Mouse (Mus musculus) ES-Bruce4 (cell line): Measurements from ENCODE around the gene Aacs. TPM values are rescaled to one million over a fixed set of nuclear protein-coding genes. Genes with fewer than 3 reads are reported as not detected.

Experiments used
- H3K27ac ChIP-seq: 2 replicates; pipeline ENCODE4 v1.5.1; 2012; ENCODE audit warnings: low read length, inconsistent platforms; ENCODE audit not compliant: insufficient read depth
- H3K27me3 ChIP-seq: 2 replicates; pipeline ENCODE4 v1.6.1; 2012; ENCODE audit warnings: mild to moderate bottlenecking, low read length, inconsistent platforms; ENCODE audit not compliant: control insufficient read depth, poor library complexity, insufficient read depth, severe bottlenecking
- H3K36me3 ChIP-seq: 2 replicates; pipeline ENCODE4 v1.6.1; 2012; ENCODE audit warnings: inconsistent platforms, mild to moderate bottlenecking, low read length, moderate library complexity; ENCODE audit not compliant: control insufficient read depth, poor library complexity, insufficient read depth, severe bottlenecking
- H3K4me1 ChIP-seq: one replicate; pipeline ENCODE4 v1.8.1; 2011; ENCODE audit warnings: low read length; ENCODE audit not compliant: control insufficient read depth, insufficient read depth
- H3K4me3 ChIP-seq: 2 replicates; pipeline ENCODE4 v1.5.1; 2011; ENCODE audit warnings: low read depth, mild to moderate bottlenecking, low read length
- H3K9ac ChIP-seq: 2 replicates; pipeline ENCODE4 v1.6.1; 2012; ENCODE audit warnings: low read depth, mild to moderate bottlenecking, inconsistent platforms; ENCODE audit not compliant: poor library complexity, severe bottlenecking
- H3K9me3 ChIP-seq: replicated peaks from 2 replicates; pipeline ENCODE4 v1.6.1; 2012; ENCODE audit warnings: mild to moderate bottlenecking, low read length, inconsistent platforms; ENCODE audit not compliant: control insufficient read depth, poor library complexity, insufficient read depth, severe bottlenecking
- CTCF ChIP-seq: IDR thresholded peaks from one replicate; pipeline ENCODE4 v1.8.1; 2011; ENCODE audit warnings: low read depth, low read length
- EP300 ChIP-seq: IDR thresholded peaks from 2 replicates; pipeline ENCODE4 v1.6.1; 2011; ENCODE audit warnings: low read depth, low read length; ENCODE audit not compliant: insufficient read depth
- POLR2A ChIP-seq: IDR thresholded peaks from one replicate; pipeline ENCODE4 v1.8.1; 2011; ENCODE audit warnings: low read length; ENCODE audit not compliant: insufficient read depth
- polyA plus RNA-seq: library from polyadenylated mRNA; stranded (reverse); fragments of >200 nt; gene quantifications from 2 replicates; pipeline ENCODE4 v1.2.4, GENCODE M21; 2011; ENCODE audit warnings: low read depth; ENCODE audit not compliant: missing spikeins, insufficient read depth, insufficient read length

Aacs gene
- polyA plus RNA-seq, 1 experiment, result 26.3 TPM

DNA sequence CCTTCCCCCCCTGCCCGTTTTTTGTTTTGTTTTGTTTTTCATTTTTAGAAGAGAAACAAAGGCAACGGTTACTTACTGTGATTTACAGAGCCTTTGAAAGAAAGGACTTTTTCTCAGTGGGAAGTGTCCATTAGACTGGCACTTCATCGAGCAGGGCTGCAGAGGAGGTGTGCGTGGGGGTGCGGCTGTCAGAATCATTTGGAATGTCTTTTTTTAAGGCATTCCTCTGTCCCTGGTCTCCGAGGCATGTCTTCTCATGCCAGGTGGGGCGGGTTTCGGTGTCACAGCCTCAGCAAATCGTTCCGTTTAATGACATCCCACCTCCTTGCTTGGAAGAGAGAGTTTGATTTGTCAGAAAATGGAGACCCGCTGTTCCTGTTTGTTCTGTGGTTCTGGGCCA lies 29.1 kb downstream of the Aacs start:
- no peaks in the 10 kb centered on the region for H3K4me1 ChIP-seq
- H3K9me3 ChIP-seq, result no peaks in the 10 kb centered on the region
- no peak overlapping the region for H3K27ac ChIP-seq
- no peak for TF ChIP-seq POLR2A
- TF ChIP-seq CTCF, result no peak
- TF ChIP-seq EP300, result no peak
- H3K36me3 ChIP-seq, result no peaks in the 10 kb centered on the region
- no peak overlapping the region for H3K9ac ChIP-seq
- H3K4me3 ChIP-seq, result no peak overlapping the region
- H3K27me3 ChIP-seq, result no peaks in the 10 kb centered on the region

DNA sequence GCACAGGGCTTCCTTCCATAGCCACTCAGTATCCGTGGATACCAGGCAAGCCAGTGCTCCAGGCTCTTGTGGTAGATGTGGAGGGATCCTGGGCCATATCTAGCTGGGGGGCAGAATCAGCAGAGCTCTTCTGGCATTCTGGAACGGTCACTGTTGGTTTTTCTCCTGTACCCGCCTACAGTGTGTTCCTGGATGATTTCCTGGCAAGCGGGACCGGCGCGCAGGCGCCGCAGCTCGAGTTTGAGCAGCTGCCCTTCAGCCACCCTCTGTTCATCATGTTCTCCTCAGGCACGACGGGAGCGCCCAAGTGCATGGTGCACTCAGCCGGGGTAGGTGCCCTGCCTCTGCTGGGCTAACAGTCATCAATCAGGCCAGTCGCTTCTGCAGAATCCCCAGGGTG lies 30.4 kb downstream of the Aacs start:
- no peak overlapping the region for H3K27ac ChIP-seq
- H3K36me3 ChIP-seq, result no peaks in the 10 kb centered on the region
- H3K9ac ChIP-seq, result no peak overlapping the region
- H3K4me1 ChIP-seq, result no peaks in the 10 kb centered on the region
- no peaks in the 10 kb centered on the region for H3K27me3 ChIP-seq
- no peak overlapping the region for H3K4me3 ChIP-seq
- TF ChIP-seq CTCF (no peak), POLR2A (no peak), EP300 (no peak)
- H3K9me3 ChIP-seq, result no peaks in the 10 kb centered on the region

DNA sequence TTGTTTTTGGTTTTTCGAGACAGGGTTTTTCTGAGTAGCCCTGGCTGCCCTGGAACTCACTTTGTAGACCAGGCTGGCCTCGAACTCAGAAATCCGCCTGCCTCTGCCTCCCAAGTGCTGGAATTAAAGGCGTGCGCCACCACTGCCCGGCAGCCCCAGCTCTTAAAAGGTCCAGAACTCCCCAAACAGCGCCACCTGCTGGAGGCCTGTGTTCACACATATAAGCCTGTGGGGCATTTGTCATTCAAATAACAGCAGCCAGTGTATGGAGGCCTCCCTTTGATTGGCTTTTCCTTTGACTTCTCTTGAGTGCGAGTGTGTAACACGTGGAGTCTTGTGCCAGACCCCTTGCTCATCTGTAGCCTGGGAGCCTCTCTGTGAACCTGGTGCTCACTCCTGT lies 32.0 kb downstream of the Aacs start:
- TF ChIP-seq CTCF, result peak; percentile 62
- TF ChIP-seq POLR2A, result no peak
- Histone ChIP-seq H3K9ac (no peak overlapping the region), H3K27me3 (no peaks in the 10 kb centered on the region), H3K9me3 (no peaks in the 10 kb centered on the region), H3K4me1 (no peaks in the 10 kb centered on the region), H3K27ac (no peak overlapping the region), H3K4me3 (no peak overlapping the region), H3K36me3 (no peaks in the 10 kb centered on the region)

DNA sequence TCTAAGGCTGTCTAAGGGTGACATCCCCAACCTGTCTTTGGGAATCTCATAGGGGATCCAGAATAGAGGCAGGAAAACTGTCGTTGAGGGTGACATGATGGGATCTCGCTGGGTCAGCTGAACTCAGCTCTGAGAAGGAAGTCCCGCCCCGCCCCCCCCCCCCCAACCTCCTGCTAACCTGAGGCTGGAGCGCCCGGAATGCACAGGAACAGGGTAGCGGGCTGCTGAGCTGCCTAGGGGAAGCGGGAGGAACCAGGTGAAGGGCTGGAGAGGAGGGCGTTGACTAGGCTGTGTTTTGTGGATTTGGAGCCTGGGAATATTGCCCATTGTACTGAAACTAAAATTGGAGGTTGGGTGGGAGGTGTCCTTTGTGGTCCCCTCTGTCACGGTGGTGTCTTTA lies 32.4 kb downstream of the Aacs start:
- Histone ChIP-seq H3K4me3 (no peak overlapping the region), H3K9ac (no peak overlapping the region), H3K36me3 (no peaks in the 10 kb centered on the region), H3K4me1 (no peaks in the 10 kb centered on the region), H3K27me3 (no peaks in the 10 kb centered on the region), H3K9me3 (no peaks in the 10 kb centered on the region), H3K27ac (no peak overlapping the region)
- TF ChIP-seq CTCF, result no peak
- TF ChIP-seq EP300, result no peak
- TF ChIP-seq POLR2A, result no peak

DNA sequence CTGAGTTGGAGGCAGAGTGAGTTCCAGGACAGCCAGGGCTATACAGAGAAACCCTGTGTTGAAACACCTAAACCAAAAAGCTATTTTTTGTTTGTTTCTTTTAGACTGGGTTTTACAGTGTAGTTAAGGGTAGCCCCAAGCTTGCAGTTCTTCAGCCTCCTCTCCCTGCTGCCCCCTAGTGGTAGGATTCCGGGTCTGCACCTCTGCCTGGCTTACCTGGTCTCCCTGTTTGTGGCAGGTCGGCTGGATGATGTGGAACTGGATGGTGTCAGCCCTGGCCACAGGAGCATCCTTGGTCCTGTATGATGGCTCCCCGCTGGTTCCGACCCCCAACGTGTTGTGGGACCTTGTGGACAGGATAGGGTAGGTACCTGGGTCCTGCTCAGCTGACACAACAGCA lies 33.9 kb downstream of the Aacs start:
- H3K4me1 ChIP-seq, result no peaks in the 10 kb centered on the region
- no peak overlapping the region for H3K9ac ChIP-seq
- no peaks in the 10 kb centered on the region for H3K36me3 ChIP-seq
- H3K9me3 ChIP-seq, result no peaks in the 10 kb centered on the region
- TF ChIP-seq CTCF (peak; percentile 98), EP300 (no peak)
- H3K27ac ChIP-seq, result no peak overlapping the region
- no peak overlapping the region for H3K4me3 ChIP-seq
- H3K27me3 ChIP-seq, result no peaks in the 10 kb centered on the region

DNA sequence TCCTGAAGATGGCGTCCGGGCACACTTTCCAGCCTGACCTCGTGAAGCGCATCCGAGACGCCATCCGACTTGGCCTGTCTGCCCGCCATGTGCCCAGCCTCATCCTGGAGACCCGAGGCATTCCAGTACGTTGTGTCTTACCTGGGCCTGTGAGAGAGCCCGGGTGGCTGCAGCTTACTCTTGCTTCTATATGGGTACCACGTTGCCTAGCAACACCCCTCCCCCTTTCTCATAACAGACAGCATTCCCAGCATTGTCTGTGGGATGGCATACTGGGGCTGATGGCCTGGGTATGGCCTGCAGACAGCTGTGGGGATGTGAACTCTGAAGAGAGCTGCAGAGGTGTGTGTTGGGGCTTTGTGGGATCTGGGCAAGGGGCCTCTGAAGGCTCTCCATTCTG lies 39.4 kb downstream of the Aacs start:
- TF ChIP-seq POLR2A (no peak), EP300 (no peak)
- no peaks in the 10 kb centered on the region for H3K4me1 ChIP-seq
- H3K9me3 ChIP-seq, result no peaks in the 10 kb centered on the region
- no peak overlapping the region for H3K9ac ChIP-seq
- H3K36me3 ChIP-seq, result no peaks in the 10 kb centered on the region
- no peaks in the 10 kb centered on the region for H3K27me3 ChIP-seq
- no peak overlapping the region for H3K27ac ChIP-seq
- H3K4me3 ChIP-seq, result no peak overlapping the region

DNA sequence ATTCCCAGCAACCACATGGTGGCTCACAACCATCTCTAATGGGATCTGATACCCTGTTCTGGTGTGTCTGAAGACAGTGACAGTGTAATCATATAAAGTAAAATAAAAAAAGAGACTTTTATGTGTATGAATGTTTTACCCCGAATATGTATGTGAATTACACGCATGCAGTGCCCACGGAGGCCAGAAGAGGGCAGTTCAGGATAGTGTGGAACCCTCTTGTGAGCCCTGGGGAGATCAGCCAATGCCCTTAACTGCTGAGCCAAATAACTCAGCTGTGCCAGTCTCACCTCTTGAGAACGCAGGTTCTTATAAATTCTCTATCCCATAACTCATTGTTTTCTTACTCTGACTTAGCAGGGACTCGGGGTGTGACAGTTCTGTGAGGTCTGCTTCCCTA lies 43.0 kb downstream of the Aacs start:
- Histone ChIP-seq H3K27ac (no peak overlapping the region), H3K4me1 (peaks cover 2% of the 10 kb centered on the region), H3K36me3 (no peaks in the 10 kb centered on the region), H3K27me3 (no peaks in the 10 kb centered on the region), H3K9ac (no peak overlapping the region), H3K4me3 (no peak overlapping the region), H3K9me3 (no peaks in the 10 kb centered on the region)
- TF ChIP-seq CTCF (peak; percentile 70), EP300 (no peak)
